Mouse (Mus musculus) adrenal gland, postnatal 10 days (tissue): ENCODE measurements around the gene Tceal7. TPM values are rescaled to one million over a fixed set of nuclear protein-coding genes. Genes with fewer than 3 reads are reported as not detected.
"Not testable (repeated sequence)": the region's sequence is repeated elsewhere in the genome, so short reads cannot be mapped to it uniquely, and the experiment has no call there.

Source experiments
- DNase-seq: peaks from one replicate; pipeline ENCODE4 v3.0.0; 2021; ENCODE audit warnings: mixed read lengths
- microRNA-seq: library from miRNA; unstranded; fragments of <30 nt; microRNA quantifications from one replicate; pipeline ENCODE4 v1.2.0, GENCODE M21; 2021
- total RNA-seq, 2 experiments: library from RNA; stranded (reverse); gene quantifications; 2 replicates each; pipeline ENCODE4 v1.2.3; 2021

The Tceal7 gene
- total RNA-seq, 2 experiments from 2014 or later: 14.9 to 27.1 TPM

DNA sequence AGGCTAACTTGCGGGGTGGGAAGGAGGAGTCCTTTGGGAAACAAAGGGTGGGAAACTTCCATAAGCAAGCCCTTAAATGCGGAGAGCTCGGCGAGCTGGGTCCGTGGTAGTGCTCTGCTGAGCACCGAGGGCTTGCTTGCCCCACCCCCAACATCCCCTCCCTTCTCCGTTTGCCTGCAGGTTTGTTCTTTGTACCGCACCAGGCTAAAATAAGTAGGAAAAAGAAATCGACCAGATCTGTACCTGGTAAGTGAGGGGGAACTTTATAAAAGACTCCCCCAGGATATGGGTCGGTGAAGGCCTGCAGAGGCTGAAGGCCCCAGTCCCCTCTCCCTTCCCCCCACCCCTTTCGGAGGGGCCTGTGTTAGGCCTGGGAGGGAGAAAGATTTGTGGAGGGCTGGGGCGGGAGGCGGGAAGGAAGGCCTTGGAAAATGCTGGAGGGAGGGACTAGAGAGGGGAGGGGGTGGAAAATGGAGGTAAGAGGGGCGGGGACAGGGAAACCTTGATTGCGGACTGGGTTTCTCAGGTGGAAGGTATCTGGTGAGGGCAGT, 31.0 kb downstream of the Tceal7 start:
- peak; percentile 44 for DNase-seq

GRCm38 (mm10) chrX:136248811-136249210, 34.2 kb downstream of the Tceal7 start:
- peak; percentile 57 for DNase-seq

GRCm38 (mm10) chrX:136249671-136250070, 35.1 kb downstream of the Tceal7 start:
- DNase-seq: no peak

DNA sequence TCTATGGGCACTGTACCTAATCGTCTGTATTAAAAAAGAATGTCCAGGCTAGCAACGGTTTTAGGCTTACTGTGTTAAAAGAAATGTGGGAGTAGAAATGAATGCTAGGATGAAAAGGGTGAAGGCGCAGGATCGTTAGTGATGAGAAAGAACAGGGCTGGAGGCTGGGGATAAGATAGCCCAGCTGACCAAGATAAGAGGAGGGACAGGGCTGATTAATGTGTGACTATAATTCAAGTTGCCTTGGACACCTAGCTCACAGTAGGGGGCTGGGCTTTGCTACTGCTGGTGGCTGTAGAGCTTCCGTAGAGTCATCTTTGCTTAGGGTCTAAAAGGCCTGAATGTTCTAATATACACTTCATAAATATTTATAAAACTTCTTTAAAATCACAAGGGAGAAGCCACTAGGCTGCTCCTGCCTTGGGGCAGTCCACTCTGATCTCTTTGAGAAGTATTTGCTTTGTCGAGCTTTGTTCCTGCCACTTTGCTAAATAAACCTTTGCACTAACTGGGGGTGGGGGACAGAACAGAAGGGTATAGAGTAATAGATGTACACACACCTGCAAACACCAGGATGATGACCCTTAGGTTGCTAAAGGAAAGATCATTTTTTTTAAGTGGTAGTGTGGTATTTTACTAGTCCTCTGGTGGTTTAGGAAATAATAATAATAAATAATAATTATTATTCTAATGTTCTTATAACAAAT, 37.6 kb downstream of the Tceal7 start:
- DNase-seq: no peak

- DNase-seq: no peak
Measured at GRCm38 (mm10) chrX:136267720-136268119, 53.1 kb downstream of the Tceal7 start.

DNA sequence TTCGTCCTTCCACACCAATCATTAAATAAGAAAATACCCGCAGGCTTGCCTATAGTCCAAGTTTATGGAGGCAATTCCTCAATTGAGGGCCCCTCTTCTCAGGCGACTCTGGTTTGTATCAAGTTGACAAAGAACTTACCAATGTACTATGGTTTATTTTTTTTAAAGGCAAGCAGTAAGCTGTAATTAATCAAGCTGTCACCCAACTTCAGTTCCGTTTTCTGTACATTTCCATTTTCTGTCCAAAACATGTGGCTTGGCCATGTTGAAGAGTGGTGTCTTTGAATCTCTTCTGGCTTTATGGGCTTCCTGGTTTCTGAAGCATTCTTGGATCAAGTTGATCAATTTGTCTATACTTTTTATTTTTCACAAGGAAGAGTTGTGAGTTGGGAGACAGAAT, 53.6 kb downstream of the Tceal7 start:
- DNase-seq: no peak

DNA sequence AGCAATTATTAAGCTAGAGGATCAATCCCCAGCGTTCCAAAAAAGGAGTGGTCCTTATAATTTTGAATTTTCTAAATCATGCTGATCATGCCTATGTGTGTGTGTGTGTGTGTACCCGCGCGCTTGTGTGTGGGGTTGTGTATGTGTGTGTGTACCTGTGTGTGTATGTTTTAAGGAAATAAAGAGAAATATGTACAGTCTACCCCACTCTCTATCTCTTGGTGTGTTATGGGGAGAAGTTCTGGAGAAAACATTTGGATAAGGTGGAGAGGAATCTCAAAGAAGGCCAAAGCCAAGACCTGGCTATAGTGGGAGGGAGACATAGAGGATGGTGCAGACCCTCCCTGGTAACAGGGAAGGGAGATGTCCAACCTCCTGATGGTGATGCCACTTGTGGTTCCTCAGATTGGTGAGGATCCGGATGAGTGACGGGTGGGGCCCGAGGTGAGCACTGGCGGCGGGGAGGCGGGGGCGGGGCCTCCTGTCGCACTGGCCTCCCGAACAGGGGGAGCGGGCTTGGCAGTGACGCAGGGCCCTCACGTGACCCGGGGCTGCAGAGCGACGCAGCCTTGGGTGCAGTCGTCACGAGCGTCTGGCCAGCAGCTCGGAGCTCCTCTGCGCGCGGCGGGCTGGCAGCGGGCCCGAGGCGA, 55.3 kb downstream of the Tceal7 start, which contains the start of gene Bex3:
TSS of gene Bex3 (plus strand) at position 511 of the 650 bp plus-strand sequence.
- DNase-seq: peak; percentile 60

DNA sequence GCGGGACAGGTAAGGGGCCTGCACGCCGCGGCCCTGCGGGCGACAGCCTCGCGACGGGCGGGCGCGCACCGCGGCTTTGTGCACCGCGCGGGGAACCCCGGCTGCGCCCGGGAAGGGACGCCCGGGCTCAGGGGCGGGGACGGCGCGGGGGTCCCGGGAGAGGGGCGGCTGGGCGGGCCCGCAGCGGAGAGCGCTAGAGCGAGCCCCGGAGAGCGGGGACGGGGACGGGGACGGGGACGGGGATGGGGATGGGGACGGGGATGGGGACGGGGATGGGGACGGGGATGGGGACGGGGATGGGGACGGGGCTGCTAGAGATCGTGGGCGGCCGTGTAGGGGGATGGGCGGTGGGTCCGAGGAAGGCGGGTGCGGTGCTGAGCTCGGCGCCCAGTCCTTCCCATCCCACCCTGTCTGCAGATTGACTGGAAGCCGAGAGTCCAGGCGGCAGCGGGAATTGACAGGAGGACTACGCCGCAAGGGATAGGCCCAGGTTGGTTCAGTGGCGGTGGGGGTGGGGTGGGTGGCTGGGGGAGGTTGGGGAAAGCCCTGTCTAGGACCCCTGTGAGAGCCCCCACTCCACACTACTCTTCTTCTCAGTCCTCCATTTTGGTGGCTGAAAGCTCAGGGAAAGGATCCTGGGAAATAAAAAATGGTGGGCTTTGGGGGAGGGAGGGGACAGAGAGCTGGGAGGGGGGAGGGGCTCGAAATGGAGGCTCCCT, 56.0 kb downstream of the Tceal7 start:
- not testable (repeated sequence) for DNase-seq

GRCm38 (mm10) chrX:136274542-136274941, 60.0 kb downstream of the Tceal7 start:
- DNase-seq: no peak

- DNase-seq: no peak
Measured at GRCm38 (mm10) chrX:136275386-136275785, 60.8 kb downstream of the Tceal7 start.

Small RNA genes lying within 50 kb of the gene (microRNA-seq; reads per million reads assigned to microRNA genes)
- gene Mir6383: not detected

Other genes with a start within 250 kb of the Tceal7 start
- gene Arxes2, start 221.0 kb upstream of the Tceal7 start, total RNA-seq: 10 to 100 TPM; 62.1 to 76.8 TPM
- gene Arxes1, start 181.4 kb upstream of the Tceal7 start, total RNA-seq: 10 to 100 TPM; 25.0 to 30.2 TPM
- gene Bex2, start 146.5 kb upstream of the Tceal7 start, total RNA-seq: 10 to 100 TPM; 34.5 to 38.8 TPM
- gene Nxf3, start 129.5 kb upstream of the Tceal7 start, total RNA-seq: not detected
- gene Bex4, start 75.8 kb upstream of the Tceal7 start, total RNA-seq: 10 to 100 TPM; 12.1 to 13.5 TPM
- gene Tceal8, start 42.4 kb upstream of the Tceal7 start, total RNA-seq: 10 to 100 TPM; 43.3 to 53.2 TPM
- gene Tceal5, start 10.9 kb upstream of the Tceal7 start, total RNA-seq: 1 to 10 TPM; 3.3 to 7.3 TPM
- 10 to 100 TPM; 15.1 to 17.5 TPM for gene Bex1, start 734 bp downstream of the Tceal7 start, total RNA-seq
- gene Tceal9, start 30.3 kb downstream of the Tceal7 start, total RNA-seq: 100 to 1,000 TPM; 237 to 281 TPM
- gene Bex3, start 55.5 kb downstream of the Tceal7 start, total RNA-seq: 100 to 1,000 TPM; 151 to 189 TPM